Mouse (Mus musculus): ENCODE data around the gene Copb1. TPM values are rescaled to one million over a fixed set of nuclear protein-coding genes. Genes with fewer than 3 reads are reported as not detected.

The Copb1 gene
- polyA plus RNA-seq, 1 experiment from 2014 or later, result 111 TPM

GRCm38 (mm10) chr7:114193284-114194067, 61.0 kb downstream of the Copb1 start:
- Histone ChIP-seq H3K27ac (no peak overlapping the region), H3K36me3 (no peaks in the 10 kb centered on the region), H3K4me3 (replicated peaks) (no peak overlapping the region), H3K4me2 (no peak overlapping the region), H3K27me3 (replicated peaks) (no peaks in the 10 kb centered on the region), H3K4me1 (no peaks in the 10 kb centered on the region), H3K9me3 (no peaks in the 10 kb centered on the region), H3K9ac (no peak overlapping the region)
- WGBS, result 84% methylated on average over 6 of the region's 6 CpGs
- no peak for ATAC-seq (ENCODE audit: insufficient read depth, low FRiP score, low read depth)

GRCm38 (mm10) chr7:114192581-114192980, 61.9 kb downstream of the Copb1 start:
- ATAC-seq (ENCODE audit: insufficient read depth, low FRiP score, low read depth), result no peak
- H3K27me3 ChIP-seq (replicated peaks), result no peaks in the 10 kb centered on the region
- no peak overlapping the region for H3K4me2 ChIP-seq
- H3K27ac ChIP-seq, result no peak overlapping the region
- H3K9me3 ChIP-seq, result no peaks in the 10 kb centered on the region
- WGBS, result 52% methylated on average over 3 of the region's 3 CpGs
- no peak overlapping the region for H3K4me3 ChIP-seq (replicated peaks)
- H3K36me3 ChIP-seq, result no peaks in the 10 kb centered on the region
- H3K4me1 ChIP-seq, result no peaks in the 10 kb centered on the region
- H3K9ac ChIP-seq, result no peak overlapping the region

- no peak overlapping the region for H3K9ac ChIP-seq
- ATAC-seq (ENCODE audit: insufficient read depth, low FRiP score, low read depth), result no peak
- 64% methylated on average over 6 of the region's 6 CpGs for WGBS
Observed at GRCm38 (mm10) chr7:114183416-114183815, 71.1 kb downstream of the Copb1 start.

GRCm38 (mm10) chr7:114182708-114183107, 71.8 kb downstream of the Copb1 start:
- no peak overlapping the region for H3K9ac ChIP-seq
- no peak overlapping the region for H3K4me2 ChIP-seq
- no peaks in the 10 kb centered on the region for H3K27me3 ChIP-seq (replicated peaks)
- WGBS, result 84% methylated on average over 3 of the region's 3 CpGs
- no peak overlapping the region for H3K4me3 ChIP-seq (replicated peaks)
- ATAC-seq (ENCODE audit: insufficient read depth, low FRiP score, low read depth), result no peak
- peaks cover 8% of the 10 kb centered on the region for H3K4me1 ChIP-seq
- H3K36me3 ChIP-seq, result no peaks in the 10 kb centered on the region
- no peaks in the 10 kb centered on the region for H3K9me3 ChIP-seq
- no peak overlapping the region for H3K27ac ChIP-seq

More at GRCm38 (mm10) chr7:114183416-114183815, 71.1 kb downstream of the Copb1 start:
- H3K4me1 ChIP-seq, result peaks cover 8% of the 10 kb centered on the region
- H3K9me3 ChIP-seq, result no peaks in the 10 kb centered on the region
- H3K4me2 ChIP-seq, result no peak overlapping the region
- no peaks in the 10 kb centered on the region for H3K36me3 ChIP-seq
- H3K4me3 ChIP-seq (replicated peaks), result no peak overlapping the region
- H3K27me3 ChIP-seq (replicated peaks), result no peaks in the 10 kb centered on the region
- no peak overlapping the region for H3K27ac ChIP-seq

GRCm38 (mm10) chr7:114181391-114181790, 73.1 kb downstream of the Copb1 start:
- no peak overlapping the region for H3K4me2 ChIP-seq
- peak; percentile 86 for ATAC-seq (ENCODE audit: insufficient read depth, low FRiP score, low read depth)
- no peaks in the 10 kb centered on the region for H3K9me3 ChIP-seq
- H3K9ac ChIP-seq, result no peak overlapping the region
- H3K27me3 ChIP-seq (replicated peaks), result no peaks in the 10 kb centered on the region
- no peaks in the 10 kb centered on the region for H3K36me3 ChIP-seq
- no peak overlapping the region for H3K4me3 ChIP-seq (replicated peaks)
- 12% methylated on average over 5 of the region's 5 CpGs for WGBS
- H3K27ac ChIP-seq, result no peak overlapping the region
- H3K4me1 ChIP-seq, result peaks cover 8% of the 10 kb centered on the region

- 59% methylated on average over 2 of the region's 2 CpGs for WGBS
- no peak overlapping the region for H3K27ac ChIP-seq
Observed at GRCm38 (mm10) chr7:114176588-114176987, 77.9 kb downstream of the Copb1 start.

GRCm38 (mm10) chr7:114171354-114172097, 83.0 kb downstream of the Copb1 start:
- 0 out of 2 replicates have a peak, but pooled peaks cover 3% of the 10 kb centered on the region for H3K4me1 ChIP-seq
- 32% methylated on average over 8 of the region's 8 CpGs for WGBS
- no peaks in the 10 kb centered on the region for H3K36me3 ChIP-seq
- H3K9me3 ChIP-seq, result no peaks in the 10 kb centered on the region
- no peaks in the 10 kb centered on the region for H3K27me3 ChIP-seq (replicated peaks)
- H3K27ac ChIP-seq, result peak overlapping the region; percentile 23; the same call in 1 of the 2 replicates
- no peak overlapping the region for H3K4me2 ChIP-seq
- peak; percentile 17; the same call in 1 of the 2 replicates for ATAC-seq (ENCODE audit: insufficient read depth, low FRiP score, low read depth)
- no peak overlapping the region for H3K9ac ChIP-seq
- no peak overlapping the region for H3K4me3 ChIP-seq (replicated peaks)

More at GRCm38 (mm10) chr7:114176588-114176987, 77.9 kb downstream of the Copb1 start:
- Histone ChIP-seq H3K9me3 (no peaks in the 10 kb centered on the region), H3K9ac (no peak overlapping the region), H3K4me2 (no peak overlapping the region), H3K4me1 (peaks cover 3% of the 10 kb centered on the region; the same call in 1 of the 2 replicates), H3K36me3 (no peaks in the 10 kb centered on the region), H3K4me3 (replicated peaks) (no peak overlapping the region), H3K27me3 (replicated peaks) (no peaks in the 10 kb centered on the region)
- no peak for ATAC-seq (ENCODE audit: insufficient read depth, low FRiP score, low read depth)

- H3K36me3 ChIP-seq, result no peaks in the 10 kb centered on the region
- H3K27ac ChIP-seq, result no peak overlapping the region
- no peaks in the 10 kb centered on the region for H3K27me3 ChIP-seq (replicated peaks)
- no peak overlapping the region for H3K4me3 ChIP-seq (replicated peaks)
- H3K9me3 ChIP-seq, result no peaks in the 10 kb centered on the region
- H3K4me1 ChIP-seq, result 0 out of 2 replicates have a peak, but pooled peaks cover 3% of the 10 kb centered on the region
- 87% methylated on average over 4 of the region's 4 CpGs for whole genome bisulfite sequencing
- no peak overlapping the region for H3K4me2 ChIP-seq
- H3K9ac ChIP-seq, result no peak overlapping the region
- no peak for ATAC-seq (ENCODE audit: insufficient read depth, low FRiP score, low read depth)
Observed at GRCm38 (mm10) chr7:114169996-114170395, 84.5 kb downstream of the Copb1 start.

GRCm38 (mm10) chr7:114169381-114169780, 85.1 kb downstream of the Copb1 start:
- no peaks in the 10 kb centered on the region for H3K27me3 ChIP-seq (replicated peaks)
- H3K9ac ChIP-seq, result no peak overlapping the region
- H3K4me3 ChIP-seq (replicated peaks), result no peak overlapping the region
- H3K4me1 ChIP-seq, result 0 out of 2 replicates have a peak, but pooled peaks cover 3% of the 10 kb centered on the region
- WGBS, result 64% methylated on average over 2 of the region's 2 CpGs
- ATAC-seq (ENCODE audit: insufficient read depth, low FRiP score, low read depth), result no peak
- H3K36me3 ChIP-seq, result no peaks in the 10 kb centered on the region
- no peaks in the 10 kb centered on the region for H3K9me3 ChIP-seq
- H3K4me2 ChIP-seq, result no peak overlapping the region
- H3K27ac ChIP-seq, result no peak overlapping the region

Other genes with a start within 250 kb of the Copb1 start
- 28.5 and 29.9 TPM in 2 replicates for gene Rras2, start 136.9 kb downstream of the Copb1 start, polyA plus RNA-seq (2015; fragmentation: Nextera tagmentation; extraction: Ambion mirVana)
- gene Psma1, start 21.4 kb upstream of the Copb1 start, polyA plus RNA-seq (2015; fragmentation: Nextera tagmentation; extraction: Ambion mirVana), result 378 and 379 TPM in 2 replicates
- gene Pde3b, start 160.6 kb upstream of the Copb1 start, polyA plus RNA-seq (2015; fragmentation: Nextera tagmentation; extraction: Ambion mirVana), result 4.2 and 5.3 TPM in 2 replicates

Data from stomach, embryonic 15.5 days (tissue).